Mouse (Mus musculus) lung, embryonic 14.5 days (tissue): Measurements from ENCODE around the gene Gm20388. TPM values are rescaled to one million over a fixed set of nuclear protein-coding genes. Genes with fewer than 3 reads are reported as not detected.

Source experiments
- ATAC-seq: fragments of 200-750 bp; cut with Nextera tagmentation; 2 replicates; pipeline ENCODE4 v1.8.0; 2017; ENCODE audit warnings: mild to moderate bottlenecking, moderate TSS enrichment, moderate library complexity; ENCODE audit not compliant: insufficient read depth
- DNase-seq: peaks from one replicate; pipeline ENCODE4 v3.0.0-alpha.2; 2015
- H3K27ac ChIP-seq: fragments of 300-500 bp; sonication (generic); 2 replicates; pipeline ENCODE4 v1.5.1; 2014; ENCODE audit warnings: low read depth, mild to moderate bottlenecking, moderate library complexity
- H3K27me3 ChIP-seq: fragments of 300-500 bp; sonication (generic); 2 replicates; pipeline ENCODE4 v1.6.1; 2014; ENCODE audit warnings: low read length, control low read depth; ENCODE audit not compliant: insufficient read depth
- H3K36me3 ChIP-seq: fragments of 300-500 bp; sonication (generic); 2 replicates; pipeline ENCODE4 v1.6.1; 2014; ENCODE audit warnings: control low read depth; ENCODE audit not compliant: insufficient read depth
- H3K4me1 ChIP-seq: fragments of 300-500 bp; sonication (generic); 2 replicates; pipeline ENCODE4 v1.6.1; 2014; ENCODE audit warnings: antibody characterized with exemption, control low read depth; ENCODE audit not compliant: insufficient read depth
- H3K4me2 ChIP-seq: fragments of 300-500 bp; sonication (generic); 2 replicates; pipeline ENCODE4 v1.6.1; 2014; ENCODE audit warnings: mild to moderate bottlenecking
- H3K4me3 ChIP-seq: fragments of 300-500 bp; sonication (generic); 2 replicates; pipeline ENCODE4 v1.5.1; 2014; ENCODE audit warnings: low read depth, low read length
- H3K9ac ChIP-seq: fragments of 300-500 bp; sonication (generic); 2 replicates; pipeline ENCODE4 v1.6.1; 2014
- H3K9me3 ChIP-seq: fragments of 300-500 bp; sonication (generic); 2 replicates; pipeline ENCODE4 v1.6.1; 2016; ENCODE audit warnings: low read depth, low read length, control low read depth
- CTCF ChIP-seq: IDR thresholded peaks from 2 replicates; pipeline ENCODE4 v1.5.1; 2016; ENCODE audit warnings: antibody characterized with exemption, low read depth
- WGBS: fragments of 180-500 bp; shearing (Covaris S2); extraction: QIAGEN DNeasy Blood & Tissue Kit; methylation state at CpG from one replicate; pipeline ENCODE4 v1.1.7; 2014; 5-methylcytosine and 5-hydroxymethylcytosine counted together
- polyA plus RNA-seq: library from polyadenylated mRNA; unstranded; fragments of >200 nt; fragmentation: Nextera tagmentation; extraction: Ambion mirVana; gene quantifications from 2 replicates; pipeline ENCODE4 v1.2.1, GENCODE M21; 2014

Gm20388 gene
- polyA plus RNA-seq, 1 experiment from 2014 or later, result not detected

DNA sequence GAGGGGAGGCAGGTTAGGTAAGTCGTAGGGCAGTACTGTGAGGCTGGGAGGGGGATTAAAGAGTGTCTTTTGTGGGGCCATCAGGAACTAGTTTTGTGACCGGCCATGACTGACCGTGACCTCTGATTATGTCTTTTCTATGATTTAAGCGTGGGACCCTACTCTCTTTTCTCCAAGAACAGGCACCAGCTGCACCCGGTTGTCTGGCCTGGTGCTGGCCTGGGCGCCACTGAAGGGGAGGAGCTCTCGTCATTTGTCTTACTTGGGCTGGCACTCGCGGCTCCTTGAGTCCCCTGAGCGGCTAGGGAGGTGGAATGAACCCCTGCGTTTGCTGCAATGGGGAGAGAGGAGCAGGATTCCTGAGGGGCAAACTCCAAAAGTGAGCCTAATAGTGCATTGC lies 3442.6 kb downstream of the Gm20388 start:
- no peak for TF ChIP-seq CTCF
- Histone ChIP-seq H3K4me2 (no peak overlapping the region), H3K9me3 (no peaks in the 10 kb centered on the region), H3K4me1 (peaks cover 8% of the 10 kb centered on the region; the same call in 1 of the 2 replicates), H3K4me3 (no peak overlapping the region), H3K36me3 (no peaks in the 10 kb centered on the region), H3K27me3 (peaks cover 4% of the 10 kb centered on the region; the same call in 1 of the 2 replicates), H3K27ac (no peak overlapping the region), H3K9ac (no peak overlapping the region)
- WGBS, result 35% methylated on average over 11 of the region's 11 CpGs
- ATAC-seq, result no peak
- no peak for DNase-seq

DNA sequence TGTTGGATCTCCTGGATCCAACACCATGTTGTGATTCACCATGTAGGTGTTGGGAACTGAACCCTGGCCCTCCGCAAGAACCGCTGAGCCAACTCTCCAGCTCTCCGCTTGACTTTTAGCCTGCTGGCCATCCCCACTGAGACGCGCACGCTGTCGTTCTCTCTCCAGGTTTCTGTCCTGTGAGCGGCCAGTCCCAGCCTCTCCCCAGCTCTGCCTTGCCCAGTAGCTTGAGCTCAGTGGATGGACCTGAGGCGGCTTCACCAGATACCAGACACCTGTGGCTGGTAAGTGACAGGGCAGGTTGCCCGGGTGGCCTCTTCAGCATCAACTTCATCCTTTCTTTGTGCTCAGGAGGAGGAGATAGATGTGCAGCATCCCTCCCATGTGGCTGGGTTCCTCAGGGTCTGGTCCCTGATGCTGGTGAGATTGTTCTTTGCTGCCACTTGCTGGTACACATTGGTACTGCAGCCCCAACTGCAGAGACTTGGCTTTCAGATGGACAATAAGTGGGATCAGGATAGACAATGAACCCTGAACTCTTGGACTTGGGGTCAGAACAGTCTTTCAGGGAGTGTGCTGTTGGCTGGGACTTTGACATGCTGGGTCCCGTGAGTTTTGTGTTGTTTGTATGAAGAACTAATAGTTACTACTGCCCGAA lies 3450.6 kb downstream of the Gm20388 start:
- H3K27ac ChIP-seq, result no peak overlapping the region
- 36% methylated on average over 12 of the region's 12 CpGs for WGBS
- no peak overlapping the region for H3K4me3 ChIP-seq
- H3K4me1 ChIP-seq, result no peaks in the 10 kb centered on the region
- no peaks in the 10 kb centered on the region for H3K27me3 ChIP-seq
- H3K36me3 ChIP-seq, result no peaks in the 10 kb centered on the region
- ATAC-seq (no peak), DNase-seq (peak; percentile 92)
- peak; percentile 99 for TF ChIP-seq CTCF
- H3K9ac ChIP-seq, result no peak overlapping the region
- H3K4me2 ChIP-seq, result no peak overlapping the region
- H3K9me3 ChIP-seq, result no peaks in the 10 kb centered on the region

DNA sequence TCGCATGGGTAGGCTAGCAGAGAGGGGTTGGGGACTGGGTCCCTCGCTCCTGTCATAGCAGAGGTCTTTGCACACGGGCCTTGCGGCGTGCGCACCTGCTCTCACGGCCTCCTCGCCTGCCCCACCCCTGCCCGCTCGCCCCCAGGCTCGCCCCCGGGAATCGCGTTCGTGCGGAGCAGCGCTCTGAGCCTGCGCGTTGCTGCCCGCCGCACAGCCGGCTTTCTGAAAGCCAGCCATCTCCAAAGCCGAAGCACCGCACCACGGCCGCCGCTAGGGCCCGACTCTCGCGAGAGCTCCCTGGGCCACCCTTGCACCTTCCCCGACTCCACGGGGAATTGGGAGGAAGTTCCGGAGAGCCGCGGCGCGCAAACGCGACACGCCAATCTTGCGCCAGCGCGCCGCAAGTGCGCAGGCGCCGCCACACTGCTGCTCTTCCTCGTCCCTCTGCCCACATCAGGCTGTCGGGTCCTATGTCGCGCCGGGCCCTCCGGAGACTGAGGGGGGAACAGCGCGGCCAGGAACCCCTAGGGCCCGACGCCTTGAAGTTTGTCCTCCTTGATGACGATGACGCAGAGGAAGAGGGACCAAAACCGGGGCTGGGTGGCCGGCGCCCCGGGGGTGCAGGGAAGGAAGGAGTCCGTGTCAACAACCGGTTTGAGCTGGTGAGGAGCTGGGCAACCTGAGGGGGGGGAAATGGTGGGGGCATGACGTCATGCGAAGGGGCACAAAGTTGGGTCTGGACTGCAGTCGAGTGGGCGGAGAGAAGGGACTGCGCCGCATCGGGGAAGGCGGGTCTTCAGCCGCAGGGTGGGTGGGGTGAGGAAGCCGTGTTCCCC lies 3463.0 kb downstream of the Gm20388 start, which contains the start of gene Tcf25:
Gene Tcf25, plus strand, starts transcription at position 351 of the 836 bp plus-strand sequence.
- peak within 1 kb of the TSS; percentile 91 for H3K9ac ChIP-seq
- H3K9me3 ChIP-seq, result no peaks in the 10 kb centered on the region
- H3K36me3 ChIP-seq, result peaks cover 7% of the 10 kb centered on the region; the same call in 1 of the 2 replicates
- DNase-seq, result peak; percentile 97
- H3K4me1 ChIP-seq, result peaks cover 4% of the 10 kb centered on the region; the same call in 1 of the 2 replicates
- peak within 1 kb of the TSS; percentile 85 for H3K4me2 ChIP-seq
- peak; percentile 70 for TF ChIP-seq CTCF
- peak within 1 kb of the TSS; percentile 84 for H3K4me3 ChIP-seq
- H3K27ac ChIP-seq, result peak within 1 kb of the TSS; percentile 98
- H3K27me3 ChIP-seq, result no peaks in the 10 kb centered on the region
- ATAC-seq, result peak; percentile 94
- WGBS, result under 1% methylated on average over 75 of the region's 75 CpGs

- H3K4me2 ChIP-seq, result peak overlapping the region; percentile 85
- ATAC-seq (peak; percentile 82), DNase-seq (peak; percentile 97)
These were observed 3463.6 kb downstream of the Gm20388 start for GRCm38 (mm10) chr8:123374239-123374578.

GRCm38 (mm10) chr8:123375701-123376100 lies 3465.1 kb downstream of the Gm20388 start:
- DNase-seq (no peak), ATAC-seq (no peak)
- no peak overlapping the region for H3K4me3 ChIP-seq
- H3K4me2 ChIP-seq, result no peak overlapping the region
- no peaks in the 10 kb centered on the region for H3K9me3 ChIP-seq
- H3K36me3 ChIP-seq, result peaks cover 12% of the 10 kb centered on the region; the same call in 1 of the 2 replicates
- TF ChIP-seq CTCF, result no peak
- H3K4me1 ChIP-seq, result peaks cover 4% of the 10 kb centered on the region; the same call in 1 of the 2 replicates
- no peaks in the 10 kb centered on the region for H3K27me3 ChIP-seq
- H3K9ac ChIP-seq, result no peak overlapping the region
- H3K27ac ChIP-seq, result no peak overlapping the region
- WGBS, result 87% methylated on average over 10 of the region's 10 CpGs

More at GRCm38 (mm10) chr8:123374239-123374578, 3463.6 kb downstream of the Gm20388 start:
- peak overlapping the region; percentile 98 for H3K27ac ChIP-seq
- H3K4me1 ChIP-seq, result peaks cover 4% of the 10 kb centered on the region; the same call in 1 of the 2 replicates
- no peaks in the 10 kb centered on the region for H3K27me3 ChIP-seq
- under 1% methylated on average over 20 of the region's 20 CpGs for WGBS
- H3K9me3 ChIP-seq, result no peaks in the 10 kb centered on the region
- TF ChIP-seq CTCF, result no peak
- H3K9ac ChIP-seq, result peak overlapping the region; percentile 91
- peak overlapping the region; percentile 84 for H3K4me3 ChIP-seq
- H3K36me3 ChIP-seq, result peaks cover 7% of the 10 kb centered on the region; the same call in 1 of the 2 replicates

GRCm38 (mm10) chr8:123376106-123376505 lies 3465.5 kb downstream of the Gm20388 start:
- no peak overlapping the region for H3K4me2 ChIP-seq

GRCm38 (mm10) chr8:123381711-123382110 lies 3471.1 kb downstream of the Gm20388 start:
- ATAC-seq (no peak), DNase-seq (no peak)
- peaks cover 64% of the 10 kb centered on the region for H3K36me3 ChIP-seq
- H3K9ac ChIP-seq, result no peak overlapping the region
- H3K4me3 ChIP-seq, result no peak overlapping the region
- no peaks in the 10 kb centered on the region for H3K4me1 ChIP-seq
- no peaks in the 10 kb centered on the region for H3K27me3 ChIP-seq
- TF ChIP-seq CTCF, result no peak
- 93% methylated on average over 4 of the region's 4 CpGs for WGBS
- no peak overlapping the region for H3K4me2 ChIP-seq
- H3K9me3 ChIP-seq, result no peaks in the 10 kb centered on the region
- H3K27ac ChIP-seq, result no peak overlapping the region

More at GRCm38 (mm10) chr8:123376106-123376505, 3465.5 kb downstream of the Gm20388 start:
- no peaks in the 10 kb centered on the region for H3K9me3 ChIP-seq
- WGBS, result 73% methylated on average over 8 of the region's 8 CpGs
- peaks cover 4% of the 10 kb centered on the region; the same call in 1 of the 2 replicates for H3K4me1 ChIP-seq
- DNase-seq, result no peak
- no peaks in the 10 kb centered on the region for H3K27me3 ChIP-seq
- ATAC-seq, result no peak
- no peak for TF ChIP-seq CTCF
- H3K4me3 ChIP-seq, result no peak overlapping the region
- H3K27ac ChIP-seq, result no peak overlapping the region
- H3K36me3 ChIP-seq, result peaks cover 13% of the 10 kb centered on the region
- no peak overlapping the region for H3K9ac ChIP-seq
